Mouse (Mus musculus) forebrain, postnatal 0 days (tissue): ENCODE measurements at regions not wholly inside any gene's neighbourhood (a gene's known extent, or its start where the extent isn't known, plus 50 kb on each side); places are given as distances from the start of the nearest gene placed in this dataset.

Source experiments
- ATAC-seq: fragments of 200-750 bp; cut with Nextera tagmentation; 2 replicates; pipeline ENCODE4 v1.8.0; 2017; ENCODE audit warnings: mild to moderate bottlenecking, moderate library complexity
- DNase-seq: peaks from one replicate; pipeline ENCODE4 v3.0.0-alpha.2; 2015
- H3K27ac ChIP-seq: fragments of 300-500 bp; sonication (generic); 2 replicates; pipeline ENCODE4 v1.5.1; 2014; ENCODE audit warnings: low read depth, mild to moderate bottlenecking, antibody characterized with exemption, low read length, moderate library complexity, mixed read lengths
- H3K27me3 ChIP-seq: fragments of 300-500 bp; sonication (generic); 2 replicates; pipeline ENCODE4 v1.6.1; 2014; ENCODE audit warnings: mild to moderate bottlenecking, low read length, mixed read lengths; ENCODE audit not compliant: insufficient read depth
- H3K36me3 ChIP-seq: fragments of 300-500 bp; sonication (generic); 2 replicates; pipeline ENCODE4 v1.6.1; 2014; ENCODE audit warnings: mild to moderate bottlenecking, moderate library complexity; ENCODE audit not compliant: insufficient read depth
- H3K4me1 ChIP-seq: fragments of 300-500 bp; sonication (generic); 2 replicates; pipeline ENCODE4 v1.6.1; 2014; ENCODE audit warnings: antibody characterized with exemption; ENCODE audit not compliant: insufficient read depth
- H3K4me2 ChIP-seq: fragments of 300-500 bp; sonication (generic); 2 replicates; pipeline ENCODE4 v1.6.1; 2014; ENCODE audit warnings: low read depth, mild to moderate bottlenecking, moderate library complexity
- H3K4me3 ChIP-seq: fragments of 300-500 bp; sonication (generic); 2 replicates; pipeline ENCODE4 v1.5.1; 2014; ENCODE audit warnings: low read depth, low read length, mixed read lengths
- H3K9ac ChIP-seq: fragments of 300-500 bp; sonication (generic); 2 replicates; pipeline ENCODE4 v1.6.1; 2014; ENCODE audit warnings: mild to moderate bottlenecking
- H3K9me3 ChIP-seq: fragments of 300-500 bp; sonication (generic); 2 replicates; pipeline ENCODE4 v1.6.1; 2016; ENCODE audit warnings: low read length
- CTCF ChIP-seq: sonication (generic); IDR thresholded peaks from 2 replicates; pipeline ENCODE4 v1.5.1; 2016; ENCODE audit warnings: antibody characterized with exemption, control low read depth, low read depth
- WGBS: fragments of 180-500 bp; shearing (Covaris S2); extraction: QIAGEN DNeasy Blood & Tissue Kit; methylation state at CpG from one replicate; pipeline ENCODE4 v1.1.7; 2014; 5-methylcytosine and 5-hydroxymethylcytosine counted together

GRCm38 (mm10) chr11:92858170-92858569 is 239.7 kb upstream of the Car10 start:
- H3K4me3 ChIP-seq = no peak overlapping the region
- ATAC-seq (no peak), DNase-seq (no peak)
- 66% methylated on average over 2 of the region's 2 CpGs for WGBS
- no peaks in the 10 kb centered on the region for H3K36me3 ChIP-seq
- no peak overlapping the region for H3K9ac ChIP-seq
- TF ChIP-seq CTCF = no peak
- H3K4me1 ChIP-seq = no peaks in the 10 kb centered on the region
- no peak overlapping the region for H3K4me2 ChIP-seq
- no peaks in the 10 kb centered on the region for H3K27me3 ChIP-seq
- no peak overlapping the region for H3K27ac ChIP-seq
- H3K9me3 ChIP-seq = no peaks in the 10 kb centered on the region

- Histone ChIP-seq H3K4me1 (no peaks in the 10 kb centered on the region), H3K9me3 (no peaks in the 10 kb centered on the region), H3K4me3 (no peak overlapping the region), H3K9ac (no peak overlapping the region), H3K4me2 (no peak overlapping the region), H3K27ac (no peak overlapping the region), H3K36me3 (no peaks in the 10 kb centered on the region), H3K27me3 (no peaks in the 10 kb centered on the region)
- ATAC-seq (no peak), DNase-seq (peak; percentile 55)
- peak; percentile 66 for TF ChIP-seq CTCF
- 50% methylated on average over 8 of the region's 8 CpGs for WGBS
Observed at GRCm38 (mm10) chr11:92889693-92890454, 208.0 kb upstream of the Car10 start.

- H3K36me3 ChIP-seq = no peaks in the 10 kb centered on the region
- H3K4me1 ChIP-seq = no peaks in the 10 kb centered on the region
- WGBS = 18% methylated on average over 7 of the region's 7 CpGs
- H3K27me3 ChIP-seq = no peaks in the 10 kb centered on the region
- no peak overlapping the region for H3K9ac ChIP-seq
- no peak for TF ChIP-seq CTCF
- no peak for DNase-seq
- no peak overlapping the region for H3K27ac ChIP-seq
- H3K4me3 ChIP-seq = no peak overlapping the region
- H3K9me3 ChIP-seq = no peaks in the 10 kb centered on the region
- ATAC-seq = no peak
- no peak overlapping the region for H3K4me2 ChIP-seq
Observed at GRCm38 (mm10) chr11:92899296-92899695, 198.5 kb upstream of the Car10 start.
